Mouse (Mus musculus): Measurements from ENCODE around the gene Olfr889. TPM values are rescaled to one million over a fixed set of nuclear protein-coding genes. Genes with fewer than 3 reads are reported as not detected.
"Not testable (repeated sequence)": the region's sequence is repeated elsewhere in the genome, so short reads cannot be mapped to it uniquely, and the experiment has no call there.

The Olfr889 gene
- polyA plus RNA-seq (2012; rRNA removed): not detected in 2 replicates

GRCm38 (mm10) chr9:38114898-38115297, at the start of gene Olfr889:
Gene Olfr889, plus strand, starts transcription at chr9:38115198.
- TF ChIP-seq CTCF (IDR thresholded peaks at IDR 0.05; ENCODE audit: borderline replicate concordance, control insufficient read depth, extremely low read depth, insufficient read depth, low read length, poor library complexity) (no peak), POLR2A (IDR thresholded peaks at IDR 0.05; ENCODE audit: control insufficient read depth, extremely low read depth, insufficient read depth, low read length, poor library complexity) (no peak)
- Histone ChIP-seq H3K4me3 (ENCODE audit: control insufficient read depth, insufficient read depth, low read length) (no peak within 1 kb of the TSS), H3K27ac (ENCODE audit: control insufficient read depth, insufficient read depth, low read length) (no peak within 1 kb of the TSS), H3K36me3 (ENCODE audit: control insufficient read depth, insufficient read depth, low read length) (no peaks in the 10 kb centered on the region), H3K4me1 (replicated peaks; ENCODE audit: control insufficient read depth, insufficient read depth, low read length) (no peaks in the 10 kb centered on the region), H3K27me3 (ENCODE audit: control insufficient read depth, insufficient read depth, low read length) (no peaks in the 10 kb centered on the region)
- DNase-seq: no peak

- Histone ChIP-seq H3K27ac (ENCODE audit: control insufficient read depth, insufficient read depth, low read length) (no peak within 1 kb of the TSS), H3K27me3 (ENCODE audit: control insufficient read depth, insufficient read depth, low read length) (no peaks in the 10 kb centered on the region), H3K4me3 (ENCODE audit: control insufficient read depth, insufficient read depth, low read length) (no peak within 1 kb of the TSS), H3K4me1 (replicated peaks; ENCODE audit: control insufficient read depth, insufficient read depth, low read length) (no peaks in the 10 kb centered on the region), H3K36me3 (ENCODE audit: control insufficient read depth, insufficient read depth, low read length) (no peaks in the 10 kb centered on the region)
- no peak for DNase-seq
- no peak for TF ChIP-seq POLR2A (IDR thresholded peaks at IDR 0.05; ENCODE audit: control insufficient read depth, extremely low read depth, insufficient read depth, low read length, poor library complexity)
- TF ChIP-seq CTCF (IDR thresholded peaks at IDR 0.05; ENCODE audit: borderline replicate concordance, control insufficient read depth, extremely low read depth, insufficient read depth, low read length, poor library complexity): no peak
- 90% methylated on average over 1 of the region's 1 CpGs for WGBS
These were observed 31.2 kb upstream of the Olfr889 start, which contains the start of gene Olfr887 for GRCm38 (mm10) chr9:38083772-38084171. Gene Olfr887, plus strand, starts transcription at chr9:38084072.

- WGBS: 84% methylated on average over 1 of the region's 1 CpGs
- Histone ChIP-seq H3K36me3 (ENCODE audit: control insufficient read depth, insufficient read depth, low read length) (no peaks in the 10 kb centered on the region), H3K27ac (ENCODE audit: control insufficient read depth, insufficient read depth, low read length) (no peak within 1 kb of the TSS), H3K27me3 (ENCODE audit: control insufficient read depth, insufficient read depth, low read length) (no peaks in the 10 kb centered on the region), H3K4me3 (ENCODE audit: control insufficient read depth, insufficient read depth, low read length) (no peak within 1 kb of the TSS), H3K4me1 (replicated peaks; ENCODE audit: control insufficient read depth, insufficient read depth, low read length) (no peaks in the 10 kb centered on the region)
- DNase-seq: no peak
- no peak for TF ChIP-seq CTCF (IDR thresholded peaks at IDR 0.05; ENCODE audit: borderline replicate concordance, control insufficient read depth, extremely low read depth, insufficient read depth, low read length, poor library complexity)
- no peak for TF ChIP-seq POLR2A (IDR thresholded peaks at IDR 0.05; ENCODE audit: control insufficient read depth, extremely low read depth, insufficient read depth, low read length, poor library complexity)
These were observed 7.2 kb upstream of the Olfr889 start, which contains the start of gene Olfr888 for GRCm38 (mm10) chr9:38107828-38108227. Gene Olfr888, plus strand, starts transcription at chr9:38108128.

- no peak for DNase-seq
- no peaks in the 10 kb centered on the region for H3K36me3 ChIP-seq (ENCODE audit: control insufficient read depth, insufficient read depth, low read length)
- TF ChIP-seq CTCF (IDR thresholded peaks at IDR 0.05; ENCODE audit: borderline replicate concordance, control insufficient read depth, extremely low read depth, insufficient read depth, low read length, poor library complexity) (no peak), POLR2A (IDR thresholded peaks at IDR 0.05; ENCODE audit: control insufficient read depth, extremely low read depth, insufficient read depth, low read length, poor library complexity) (no peak)
These were observed 27.2 kb downstream of the Olfr889 start, which contains the start of gene Olfr890 for GRCm38 (mm10) chr9:38142217-38142616. Gene Olfr890, plus strand, starts transcription at chr9:38142517.

DNA sequence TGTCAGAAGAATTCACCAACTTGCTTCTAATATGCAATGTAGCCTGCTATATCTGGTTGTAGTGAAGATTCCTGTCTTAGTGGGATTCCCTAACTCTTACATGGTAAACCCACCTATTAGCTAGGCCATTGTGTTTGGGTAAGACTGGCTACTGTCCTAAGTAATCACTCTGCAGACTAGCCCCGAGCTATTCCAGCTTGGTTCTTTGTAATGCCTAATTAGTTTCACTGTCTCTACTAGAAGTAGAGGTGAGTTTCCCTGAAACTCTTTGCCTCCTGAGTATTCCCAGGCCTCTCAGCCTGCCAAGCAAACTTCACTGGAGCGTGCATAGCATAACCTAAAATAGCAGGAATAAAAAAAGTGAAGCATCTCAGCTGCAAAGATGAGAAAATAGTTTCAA, 53.3 kb downstream of the Olfr889 start:
- not testable (repeated sequence) for H3K27me3 ChIP-seq (ENCODE audit: control insufficient read depth, insufficient read depth, low read length); H3K4me3 ChIP-seq (ENCODE audit: control insufficient read depth, insufficient read depth, low read length); DNase-seq; H3K4me1 ChIP-seq (replicated peaks; ENCODE audit: control insufficient read depth, insufficient read depth, low read length); H3K36me3 ChIP-seq (ENCODE audit: control insufficient read depth, insufficient read depth, low read length); H3K27ac ChIP-seq (ENCODE audit: control insufficient read depth, insufficient read depth, low read length)
- WGBS: 54% methylated on average over 2 of the region's 2 CpGs

More at GRCm38 (mm10) chr9:38142217-38142616, 27.2 kb downstream of the Olfr889 start, which contains the start of gene Olfr890:
- Histone ChIP-seq H3K27me3 (ENCODE audit: control insufficient read depth, insufficient read depth, low read length) (no peaks in the 10 kb centered on the region), H3K4me1 (replicated peaks; ENCODE audit: control insufficient read depth, insufficient read depth, low read length) (no peaks in the 10 kb centered on the region), H3K27ac (ENCODE audit: control insufficient read depth, insufficient read depth, low read length) (no peak within 1 kb of the TSS), H3K4me3 (ENCODE audit: control insufficient read depth, insufficient read depth, low read length) (no peak within 1 kb of the TSS)

Other genes starting within 250 kb of the Olfr889 start
- gene Olfr145, start 218.5 kb upstream of the Olfr889 start, polyA plus RNA-seq (2012; rRNA removed): not detected in 2 replicates
- gene Olfr878, start 197.4 kb upstream of the Olfr889 start, polyA plus RNA-seq (2012; rRNA removed): not detected in 2 replicates
- gene Olfr881, start 123.4 kb upstream of the Olfr889 start, polyA plus RNA-seq (2012; rRNA removed): not detected in 2 replicates
- gene Olfr883, start 89.4 kb upstream of the Olfr889 start, polyA plus RNA-seq (2012; rRNA removed): not detected in 2 replicates
- gene Olfr884, start 68.6 kb upstream of the Olfr889 start, polyA plus RNA-seq (2012; rRNA removed): not detected in 2 replicates
- gene Olfr885, start 53.9 kb upstream of the Olfr889 start, polyA plus RNA-seq (2012; rRNA removed): not detected in 2 replicates
- not detected in 2 replicates for gene Olfr887, start 31.1 kb upstream of the Olfr889 start, polyA plus RNA-seq (2012; rRNA removed)
- gene Olfr888, start 7.1 kb upstream of the Olfr889 start, polyA plus RNA-seq (2012; rRNA removed): not detected in 2 replicates
- not detected in 2 replicates for gene Olfr890, start 27.3 kb downstream of the Olfr889 start, polyA plus RNA-seq (2012; rRNA removed)
- not detected in 2 replicates for gene Olfr891, start 65.6 kb downstream of the Olfr889 start, polyA plus RNA-seq (2012; rRNA removed)
- gene Olfr893, start 93.2 kb downstream of the Olfr889 start, polyA plus RNA-seq (2012; rRNA removed): not detected in 2 replicates
- not detected in 2 replicates for gene Olfr894, start 102.9 kb downstream of the Olfr889 start, polyA plus RNA-seq (2012; rRNA removed)
- gene Olfr143, start 137.6 kb downstream of the Olfr889 start, polyA plus RNA-seq (2012; rRNA removed): not detected in 2 replicates
- not detected in 2 replicates for gene Olfr895, start 152.7 kb downstream of the Olfr889 start, polyA plus RNA-seq (2012; rRNA removed)
- not detected in 2 replicates for gene Olfr896-ps1, start 175.9 kb downstream of the Olfr889 start, polyA plus RNA-seq (2012; rRNA removed)
- not detected in 2 replicates for gene Olfr25, start 213.9 kb downstream of the Olfr889 start, polyA plus RNA-seq (2012; rRNA removed)
- gene Olfr898, start 233.2 kb downstream of the Olfr889 start, polyA plus RNA-seq (2012; rRNA removed): not detected in 2 replicates